Mouse (Mus musculus): Measurements from ENCODE around the gene Sept9.

DNA sequence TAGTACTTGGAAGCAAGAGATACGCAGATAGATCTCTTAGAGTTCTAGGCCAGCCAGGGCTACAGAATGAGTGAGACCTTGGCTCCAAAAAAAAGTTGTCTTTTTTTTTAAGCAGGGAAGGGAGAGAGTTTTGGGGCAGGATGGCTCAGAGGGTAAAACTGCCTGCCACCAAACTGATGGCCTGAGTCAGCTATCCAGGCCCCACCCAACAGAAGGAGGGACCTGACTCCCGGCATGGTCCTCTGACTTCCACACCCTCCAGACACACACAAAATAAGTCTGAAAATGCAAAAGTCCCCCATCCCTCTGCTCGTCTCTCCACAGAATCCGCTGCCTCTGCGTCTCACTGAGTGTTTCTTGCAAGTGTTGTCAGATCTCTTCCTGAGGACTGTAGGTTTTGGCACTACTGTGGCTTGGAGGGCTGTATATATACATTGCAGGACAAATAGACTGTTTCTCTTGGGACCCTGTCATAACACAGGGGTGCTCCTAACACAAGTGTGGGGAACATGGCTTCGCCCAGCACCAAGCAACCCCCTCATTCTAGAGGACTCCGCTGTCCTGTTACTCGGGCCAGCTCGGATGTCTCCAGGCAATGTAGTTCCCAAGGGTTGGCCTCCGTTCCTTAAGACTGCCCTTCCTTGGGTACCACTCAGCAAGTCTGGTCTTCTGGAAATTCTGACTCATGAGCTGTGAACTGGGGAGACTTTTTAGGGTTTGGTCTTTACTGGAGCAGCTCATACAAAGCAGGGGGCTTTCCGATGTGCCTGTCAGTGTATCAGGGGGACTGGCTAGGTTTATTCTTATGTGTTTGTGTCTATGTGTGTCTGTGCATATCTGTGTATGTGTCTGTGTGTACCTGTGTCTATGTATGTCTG lies 41.6 kb downstream of the Sept9 start:
- TF ChIP-seq POLR2A (IDR thresholded peaks at IDR 0.05; ENCODE audit: insufficient read length, low read depth) (no peak), MAX (IDR thresholded peaks at IDR 0.05; ENCODE audit: low read depth) (no peak), MYOG (IDR thresholded peaks at IDR 0.05; ENCODE audit: control insufficient read depth in 1 of 3, insufficient read depth in 1 of 3, insufficient read length in 2 of 3, low read depth in 2 of 3) (no peak), USF1 (IDR thresholded peaks at IDR 0.05; ENCODE audit: low read depth) (no peak), TCF3 (IDR thresholded peaks at IDR 0.05; ENCODE audit: insufficient read length, low read depth) (no peak), TCF12 (IDR thresholded peaks at IDR 0.05; ENCODE audit: insufficient read depth, poor library complexity, severe bottlenecking) (no peak), REST (IDR thresholded peaks at IDR 0.05; ENCODE audit: insufficient read depth, insufficient read length) (no peak), E2F4 (IDR thresholded peaks at IDR 0.05; ENCODE audit: insufficient read depth) (no peak), CEBPB (IDR thresholded peaks at IDR 0.05; ENCODE audit: insufficient read depth, poor library complexity, severe bottlenecking) (no peak)
